Mouse (Mus musculus): Measurements from ENCODE around the gene Parp6.

Parp6 gene

DNA sequence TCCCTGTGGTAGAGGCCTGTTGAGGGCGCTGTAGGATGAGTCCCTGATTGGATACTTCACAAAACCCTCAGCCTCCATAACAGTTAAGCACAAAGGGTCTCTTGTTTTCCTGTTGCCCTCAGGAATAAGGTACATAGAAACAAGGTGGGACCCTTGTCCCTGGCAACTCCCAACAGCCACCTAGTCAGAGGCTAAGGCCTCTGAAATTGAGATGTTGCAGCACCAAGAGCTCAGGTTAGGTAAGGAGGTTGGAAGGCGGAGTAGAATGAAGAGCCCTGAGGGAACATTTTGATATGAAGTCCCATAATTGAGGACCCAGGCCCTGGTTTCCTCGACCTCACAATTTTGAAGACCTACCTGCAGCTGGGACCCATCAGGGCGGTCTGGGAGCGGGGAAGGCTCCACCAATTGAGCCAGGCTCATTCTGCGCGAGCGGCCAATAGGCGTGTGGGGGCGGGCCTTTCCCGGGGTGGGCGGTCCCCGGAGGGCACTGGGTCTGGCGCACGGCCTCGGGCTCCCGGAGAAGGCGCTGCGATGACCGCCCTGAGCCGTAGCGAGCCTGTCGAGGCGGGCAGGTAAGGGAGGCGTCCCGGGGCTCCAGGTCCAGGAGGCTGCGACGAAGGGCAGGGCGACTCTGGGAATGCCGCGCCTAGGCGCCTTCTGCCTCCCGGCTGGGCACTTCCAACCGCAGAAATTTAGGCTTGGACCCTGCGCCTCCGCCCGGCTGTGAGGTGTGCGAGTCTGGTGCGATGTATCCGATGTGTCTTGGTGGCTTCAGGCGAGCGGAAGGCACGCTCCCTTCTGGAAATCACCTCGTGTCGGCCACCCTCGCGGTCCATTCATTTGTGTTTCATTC is 62.8 kb downstream of the Parp6 start, which contains the start of gene Gramd2:
TSS of gene Gramd2 (plus strand) at position 467 of the 856 bp plus-strand sequence.
- no peak for DNase-seq (ENCODE audit: low read depth, low spot score)

DNA sequence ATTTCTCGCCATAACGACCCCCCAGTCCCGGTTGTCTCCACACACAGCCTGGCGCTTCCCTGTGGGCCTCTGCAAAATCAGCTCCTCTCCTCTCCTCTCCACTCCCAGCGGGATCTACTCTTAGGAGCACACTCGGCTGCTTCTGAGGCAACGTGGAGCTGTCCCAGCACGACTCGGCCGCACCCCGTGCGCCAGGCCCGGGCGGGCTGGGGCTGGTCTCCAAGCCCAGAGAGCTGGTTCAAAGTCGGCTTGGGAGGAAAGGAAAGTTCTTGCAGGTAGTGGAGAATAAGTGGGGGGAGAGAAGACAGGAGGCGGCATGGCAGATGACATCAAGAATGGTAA is 63.4 kb downstream of the Parp6 start:
- DNase-seq (ENCODE audit: low read depth, low spot score): no peak

GRCm38 (mm10) chr9:59684020-59684419 is 66.9 kb downstream of the Parp6 start:
- DNase-seq (ENCODE audit: low read depth, low spot score): no peak

DNA sequence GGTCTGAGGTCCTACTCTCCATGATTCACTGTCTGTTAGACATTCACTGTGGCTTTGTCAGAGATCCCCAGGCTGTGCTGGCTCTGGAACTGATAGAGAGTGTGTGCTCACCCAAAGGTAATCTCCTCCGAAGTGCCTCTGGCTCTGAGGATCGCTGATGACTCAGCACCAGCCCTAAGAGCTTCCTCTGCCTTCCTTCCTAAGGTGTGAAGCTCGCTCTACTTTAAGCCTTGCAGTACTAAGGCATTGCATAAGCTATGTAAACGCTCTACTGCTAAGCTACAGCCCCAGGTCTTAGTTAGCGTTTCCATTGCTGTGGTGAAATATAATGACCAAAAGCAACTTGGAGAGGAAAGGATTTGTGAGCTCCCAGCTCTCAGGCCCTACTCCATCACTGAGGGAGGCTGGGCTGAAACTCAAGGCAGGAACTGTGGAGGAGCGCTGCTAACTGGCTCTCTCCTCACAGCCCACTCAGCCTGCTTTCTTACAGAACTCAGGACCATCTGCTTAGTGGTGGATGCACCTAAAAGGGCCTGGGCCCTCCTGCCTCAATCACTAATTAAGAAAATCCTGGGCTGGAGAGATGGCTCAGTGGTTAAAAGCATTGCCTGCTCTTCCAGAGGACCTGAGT is 70.4 kb downstream of the Parp6 start:
- DNase-seq (ENCODE audit: low read depth, low spot score): no peak

GRCm38 (mm10) chr9:59691635-59692094 is 74.6 kb downstream of the Parp6 start:
- no peak for DNase-seq (ENCODE audit: low read depth, low spot score)

GRCm38 (mm10) chr9:59692145-59692544 is 75.1 kb downstream of the Parp6 start:
- DNase-seq (ENCODE audit: low read depth, low spot score): no peak

DNA sequence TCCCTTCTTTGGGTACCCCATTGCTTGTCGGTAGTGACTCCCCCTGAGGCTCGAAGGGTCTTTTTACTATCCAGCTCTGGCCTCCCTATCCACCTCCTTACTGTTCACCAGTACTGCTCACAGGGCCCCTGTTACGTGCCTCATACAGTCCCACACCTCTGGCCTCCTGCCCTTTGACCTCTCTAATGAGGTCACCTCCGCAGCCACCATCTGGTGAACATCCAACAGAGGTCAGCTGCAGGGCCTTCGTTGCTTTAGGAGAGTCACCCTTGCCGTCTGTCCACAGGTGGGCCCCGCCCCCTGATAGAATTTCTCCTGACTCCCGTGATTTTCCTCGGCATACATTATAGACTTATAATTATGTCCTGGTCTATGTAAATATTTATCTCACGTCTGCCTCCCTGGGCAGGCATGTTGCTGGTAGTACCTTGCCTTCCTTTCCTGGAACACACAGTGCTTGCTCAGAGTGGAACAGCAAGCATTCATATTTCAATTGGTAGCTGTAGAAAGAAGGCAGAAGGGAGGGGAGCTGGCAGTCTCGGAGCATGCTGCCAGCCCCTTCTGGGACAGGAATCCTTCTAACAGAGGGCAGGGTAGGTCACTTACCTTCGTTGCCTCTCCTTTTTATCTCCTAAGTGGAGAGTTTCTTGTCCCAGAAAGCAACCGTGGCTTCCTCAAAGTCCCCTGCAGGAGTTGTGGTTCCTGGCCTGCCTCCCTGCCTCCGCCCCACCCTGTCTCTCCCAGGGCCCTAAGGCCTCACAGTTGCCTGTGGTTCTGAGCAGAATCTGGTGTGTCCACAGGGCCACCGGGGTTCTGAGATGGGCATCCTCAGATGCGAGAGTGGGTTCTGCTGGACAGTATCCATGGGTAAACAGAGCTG is 77.7 kb downstream of the Parp6 start:
- DNase-seq (ENCODE audit: low read depth, low spot score): no peak

DNA sequence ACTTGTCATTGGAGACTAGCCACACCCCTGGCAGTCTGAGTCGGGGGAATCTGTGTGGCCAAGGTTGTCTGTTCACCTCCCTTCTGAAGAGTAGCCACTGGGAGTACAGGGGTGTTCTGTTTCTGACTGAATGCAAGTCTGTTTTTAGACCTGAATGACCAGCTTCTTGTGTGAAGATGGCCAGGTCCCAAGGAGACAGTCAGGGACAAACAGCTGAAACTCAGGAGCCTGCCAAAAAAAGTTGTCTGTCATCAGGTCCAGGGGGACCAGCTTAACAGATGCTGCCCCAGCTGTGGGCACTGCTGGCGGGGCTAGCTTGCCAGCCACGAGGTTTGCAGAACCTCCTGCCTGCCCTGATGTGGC is 78.3 kb downstream of the Parp6 start:
- DNase-seq (ENCODE audit: low read depth, low spot score): no peak

GRCm38 (mm10) chr9:59696381-59696780 is 79.3 kb downstream of the Parp6 start:
- DNase-seq (ENCODE audit: low read depth, low spot score): no peak

Data from c-Kit-negative CD71-positive TER-119-positive erythroid progenitor cells, embryonic 14.5 days (primary cell).